Mouse (Mus musculus) ES-E14 (cell line): Measurements from ENCODE around the gene Ell3.

Experiments
- CHD2 ChIP-seq: IDR thresholded peaks from 2 replicates; pipeline ENCODE4 v1.6.1; 2014; ENCODE audit warnings: mild to moderate bottlenecking, low read depth, low read length, inconsistent platforms
- HCFC1 ChIP-seq: IDR thresholded peaks from 2 replicates; pipeline ENCODE4 v1.6.1; 2012; ENCODE audit warnings: low read length, inconsistent platforms, borderline replicate concordance; ENCODE audit not compliant: insufficient read depth
- MAFK ChIP-seq: IDR thresholded peaks from 2 replicates; pipeline ENCODE4 v1.6.1; 2014; ENCODE audit warnings: mild to moderate bottlenecking, low read depth, low read length, inconsistent platforms; ENCODE audit not compliant: insufficient read depth

DNA sequence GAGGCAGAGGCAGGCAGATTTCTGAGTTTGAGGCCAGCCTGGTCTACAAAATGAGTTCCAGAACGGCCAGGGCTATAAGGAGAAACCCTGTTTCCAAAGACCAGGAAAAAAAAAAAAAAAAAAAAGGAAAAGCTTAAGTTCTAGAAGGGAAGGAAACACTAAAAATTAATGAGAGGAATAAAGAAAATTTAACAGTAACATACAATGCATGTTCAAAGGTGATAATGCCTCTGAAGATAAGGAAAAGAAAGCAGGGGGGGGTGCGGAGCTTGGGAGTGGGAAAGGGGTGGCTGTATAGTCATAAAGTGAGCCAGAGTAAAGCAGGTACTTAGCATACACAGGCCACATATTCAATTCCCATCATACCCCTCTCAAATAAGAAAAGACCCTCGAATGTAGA lies 1.0 kb upstream of the Ell3 start:
- TF ChIP-seq MAFK (no peak), HCFC1 (no peak), CHD2 (no peak)
